Mouse (Mus musculus): Measurements from ENCODE around the gene Ankrd44.

GRCm38 (mm10) chr1:54665095-54665494 lies 261.1 kb downstream of the Ankrd44 start:
- no peak for TF ChIP-seq USF1 (IDR thresholded peaks at IDR 0.05; ENCODE audit: low read depth)
- TF ChIP-seq POLR2A (IDR thresholded peaks at IDR 0.05; ENCODE audit: insufficient read length, low read depth), result no peak
- no peak for TF ChIP-seq POLR2AphosphoS2 (IDR thresholded peaks at IDR 0.05; ENCODE audit: insufficient read length, low read depth)
- no peak for TF ChIP-seq CEBPB (IDR thresholded peaks at IDR 0.05; ENCODE audit: insufficient read depth, poor library complexity, severe bottlenecking)
- no peak for TF ChIP-seq SRF (IDR thresholded peaks at IDR 0.05; ENCODE audit: control insufficient read depth, insufficient read length, low read depth)
- no peak for TF ChIP-seq MYOD1 (IDR thresholded peaks at IDR 0.05; ENCODE audit: control insufficient read depth in 1 of 3, insufficient read length in 2 of 3, low read depth in 2 of 3)

Data from myocyte (in vitro differentiated cells).